Mouse (Mus musculus): Measurements from ENCODE around the gene Ccdc71.

The Ccdc71 gene

DNA sequence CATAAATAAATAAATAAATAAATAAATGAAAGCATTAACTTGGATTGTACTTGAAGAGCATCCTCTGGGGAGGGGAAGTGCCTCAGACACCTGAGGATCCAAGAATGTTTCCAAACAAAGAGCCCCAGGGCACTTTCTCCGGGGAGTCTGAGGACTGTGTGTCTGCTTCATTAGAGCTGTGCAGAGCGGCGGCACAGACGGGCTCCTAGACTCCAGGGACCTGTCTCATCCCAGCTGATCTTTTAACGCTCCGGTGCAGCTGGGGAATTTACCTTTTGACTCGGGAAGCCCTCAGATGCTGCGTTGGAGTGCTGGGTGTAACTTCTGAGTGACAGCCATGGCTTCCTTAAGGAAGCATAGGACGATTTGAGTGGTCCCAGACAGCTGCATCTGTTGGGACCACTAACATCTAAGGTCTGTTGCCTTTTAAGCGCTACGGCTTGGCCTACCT is 879 bp downstream of the Ccdc71 start, which contains the start of gene Klhdc8b:
TSS of gene Klhdc8b (minus strand) at position 401 of the 451 bp plus-strand sequence.
- peak; percentile 32 for DNase-seq

DNA sequence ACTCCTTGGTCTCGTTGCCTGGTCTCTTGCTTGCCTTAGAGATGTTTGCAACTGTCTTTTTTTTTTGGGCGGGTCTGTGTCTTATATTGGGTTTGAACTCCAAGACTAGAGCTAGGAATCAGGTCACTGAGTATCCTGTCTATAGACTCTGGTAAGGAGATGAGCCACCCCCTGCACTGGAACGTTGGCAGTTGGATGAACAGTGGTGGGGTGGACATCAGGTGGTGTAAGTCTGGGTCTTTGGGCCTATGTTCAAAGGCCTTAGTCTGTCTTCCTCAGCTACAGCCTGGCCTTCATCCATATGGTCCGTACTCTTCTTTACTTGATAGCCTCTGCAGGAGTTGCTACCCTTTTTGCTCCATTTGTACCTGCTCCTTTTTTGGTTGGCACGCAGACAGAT is 1.3 kb downstream of the Ccdc71 start:
- no peak for DNase-seq

DNA sequence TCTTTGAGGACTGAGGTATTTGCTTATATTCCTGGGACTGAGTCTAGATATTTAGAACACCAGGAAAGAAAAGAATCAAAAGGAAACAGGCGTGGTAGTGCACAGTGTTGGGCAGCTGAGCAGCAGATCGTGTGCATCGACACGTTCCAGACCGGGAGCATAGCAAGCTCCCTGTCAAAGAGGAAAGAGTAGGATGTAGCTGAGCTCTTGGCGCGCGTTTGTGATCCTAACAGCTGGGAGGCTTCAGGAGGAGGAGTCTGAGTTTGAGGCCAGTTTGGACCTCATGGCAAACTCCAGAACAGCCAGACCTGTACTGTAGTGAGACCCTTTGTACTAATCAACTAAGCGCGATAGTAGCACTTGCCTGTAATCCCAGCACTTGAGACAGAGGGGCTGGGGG is 1.9 kb downstream of the Ccdc71 start:
- no peak for DNase-seq

DNA sequence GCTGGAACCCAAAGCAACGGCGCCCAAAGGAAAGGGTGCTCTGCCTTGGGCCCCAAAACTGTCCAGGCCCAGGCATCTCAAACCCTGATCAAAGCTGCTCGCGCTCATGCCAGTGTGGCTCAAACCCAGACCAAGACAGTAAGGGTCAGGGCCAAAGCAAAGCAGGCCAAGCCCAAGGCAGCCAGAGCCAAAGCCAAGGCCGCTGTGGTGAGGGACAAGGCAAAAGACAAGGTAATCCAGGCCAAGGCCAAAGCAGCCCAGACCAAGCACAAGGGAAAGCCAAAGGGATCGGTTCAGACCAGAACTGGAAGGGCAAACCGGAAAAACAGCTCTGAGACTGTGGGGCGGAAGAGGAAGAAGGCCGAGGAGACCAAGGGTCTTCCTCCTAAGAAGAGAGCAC is 3.4 kb downstream of the Ccdc71 start:
- DNase-seq: no peak

DNA sequence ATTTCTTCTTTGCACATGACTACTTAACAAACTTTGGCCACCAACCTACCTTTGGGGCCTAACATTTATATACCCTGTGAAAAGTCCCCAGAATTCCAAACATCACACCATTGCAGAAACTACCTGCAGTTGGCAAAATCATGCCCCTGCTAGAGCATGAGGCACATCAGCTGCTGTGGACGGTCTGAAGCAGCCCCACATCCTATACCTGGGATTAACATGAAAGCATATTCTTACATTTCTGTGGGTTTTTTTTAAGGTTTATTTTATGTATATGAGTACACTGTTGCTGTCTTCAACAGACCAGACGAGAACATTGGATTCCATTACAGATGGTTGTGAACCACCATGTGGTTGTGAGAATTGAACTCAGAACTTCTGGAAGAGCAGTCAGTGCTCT is 5.9 kb downstream of the Ccdc71 start:
- DNase-seq: no peak

DNA sequence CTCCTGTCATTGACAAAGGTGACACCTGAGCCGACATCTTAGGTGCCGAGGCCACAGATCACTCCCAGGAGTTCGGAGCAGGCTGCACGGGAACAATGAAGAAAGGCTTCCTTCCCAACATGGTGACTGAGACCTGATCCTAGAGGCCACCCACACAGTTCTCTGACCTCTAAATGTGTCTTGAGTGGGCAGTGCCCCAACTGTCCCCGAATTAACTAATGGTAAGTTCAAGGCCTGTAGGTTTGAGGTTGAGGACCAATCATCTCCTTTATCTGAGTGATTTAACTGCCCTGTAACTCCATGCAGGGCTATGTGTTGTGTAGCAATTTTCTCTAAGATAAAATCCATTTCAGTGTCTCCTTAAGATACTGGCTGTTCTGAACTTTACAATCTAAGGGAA is 9.1 kb downstream of the Ccdc71 start:
- no peak for DNase-seq

DNA sequence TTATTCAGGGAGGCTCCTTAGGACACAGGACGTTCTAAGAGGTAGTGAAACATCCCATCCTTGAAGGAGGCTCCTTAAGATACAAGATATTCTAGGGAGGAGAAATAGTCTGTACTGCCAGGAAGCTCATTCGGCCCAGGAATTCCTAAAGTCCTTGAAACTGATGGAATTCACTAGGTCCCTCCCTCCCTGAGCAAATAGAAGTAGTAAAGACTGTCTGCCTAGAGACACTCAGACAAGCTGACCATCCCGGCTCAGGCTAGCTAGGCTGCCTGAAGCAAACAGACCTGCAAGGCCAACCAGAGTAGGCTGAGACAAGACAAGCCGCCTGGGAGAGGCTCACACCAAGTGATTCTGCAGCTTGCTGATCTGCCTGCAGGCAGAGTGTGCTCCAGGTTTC is 9.5 kb downstream of the Ccdc71 start:
- no peak for DNase-seq

DNA sequence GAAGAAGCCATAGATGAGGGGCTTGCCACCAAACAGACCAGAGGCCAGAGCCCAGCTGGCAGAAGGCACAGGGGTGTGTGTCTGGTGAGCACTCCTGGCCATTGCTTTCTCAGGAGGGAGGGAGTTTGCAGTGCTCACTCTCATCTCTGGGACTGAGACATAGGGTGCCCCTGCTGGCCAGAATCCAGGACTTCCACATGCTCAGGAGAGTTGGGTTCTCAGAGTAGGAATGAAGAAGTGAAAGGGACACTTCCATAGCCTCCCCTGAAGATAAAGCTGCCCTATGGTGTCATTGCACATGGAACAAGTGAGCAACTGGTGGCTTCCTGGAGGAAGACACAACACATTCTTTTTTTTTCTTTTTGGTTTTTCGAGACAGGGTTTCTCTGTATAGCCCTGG is 14.2 kb downstream of the Ccdc71 start:
- no peak for DNase-seq

DNA sequence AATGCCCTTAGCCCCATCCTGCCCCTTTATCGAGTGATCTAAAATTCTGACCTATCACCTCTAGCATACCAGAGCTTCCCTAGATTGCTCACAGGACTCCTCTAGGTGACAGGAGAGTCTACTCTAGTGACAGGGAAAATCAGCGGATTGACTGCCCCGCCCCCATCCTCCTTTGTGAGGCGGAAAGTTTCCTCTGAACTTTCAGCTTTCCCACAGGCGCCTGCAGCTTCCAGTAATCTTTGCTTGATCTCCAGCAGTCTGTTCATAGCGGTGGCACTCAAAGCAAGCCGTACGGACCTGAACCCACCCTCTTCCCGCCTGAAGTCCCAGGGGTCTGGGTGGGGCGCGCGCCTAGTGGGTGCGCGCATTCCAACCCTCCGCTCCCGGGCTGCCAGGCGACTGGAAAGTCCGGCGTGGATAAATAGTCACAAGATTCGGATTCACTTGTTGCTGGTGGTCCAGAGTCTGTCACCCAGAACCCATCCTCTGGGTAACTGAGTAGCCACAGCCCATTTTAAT is 18.4 kb downstream of the Ccdc71 start:
- DNase-seq: peak; percentile 81

DNA sequence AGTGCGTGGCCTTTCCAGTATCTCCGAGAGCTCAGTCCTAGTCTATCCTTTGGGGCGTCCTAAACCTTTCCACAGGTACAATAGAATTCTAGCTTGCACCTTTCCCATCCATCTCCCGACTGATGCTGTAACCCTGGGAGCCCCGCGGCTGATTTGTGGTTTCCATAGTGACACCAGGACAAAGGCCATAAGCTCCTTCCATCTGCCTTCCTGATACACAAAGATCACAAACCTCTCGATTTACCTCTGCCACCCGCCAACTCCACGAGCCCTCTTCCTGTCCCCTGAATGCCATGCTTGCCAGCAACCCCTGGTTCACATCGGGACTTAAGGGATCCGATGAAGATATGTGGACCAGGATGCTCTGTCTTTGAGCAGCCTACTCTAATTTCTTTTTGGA is 18.9 kb downstream of the Ccdc71 start:
- DNase-seq: peak; percentile 27

DNA sequence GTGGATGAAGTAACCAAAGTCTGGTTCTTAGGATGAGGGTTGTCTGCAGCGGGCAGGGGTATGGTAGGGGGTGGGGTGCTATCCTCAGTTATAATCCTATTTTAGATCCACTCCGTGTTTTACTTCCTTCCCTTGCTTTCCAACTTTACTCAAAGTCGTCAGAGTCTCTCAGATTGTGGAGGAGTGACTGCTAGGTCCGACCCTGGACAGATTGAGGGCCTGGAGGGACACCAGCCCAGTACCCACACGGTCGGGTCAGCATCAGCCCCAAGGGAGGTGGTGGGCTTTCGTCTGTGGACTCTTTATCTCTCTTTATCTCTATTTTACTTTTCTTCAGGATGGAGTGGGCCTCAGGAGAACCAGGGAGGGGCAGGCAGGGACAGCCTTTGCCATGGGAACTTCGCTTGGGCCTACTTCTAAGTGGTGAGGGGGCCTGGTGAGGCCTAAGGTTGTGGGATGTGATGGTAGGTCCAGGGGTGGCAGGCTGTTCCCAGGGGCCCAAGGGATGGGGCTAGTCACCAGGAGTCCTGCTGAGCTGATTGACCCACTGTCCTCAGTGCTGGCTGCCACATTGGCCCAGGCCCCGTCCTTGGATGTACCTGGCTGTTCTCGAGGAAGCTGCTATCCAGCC is 19.5 kb downstream of the Ccdc71 start, which contains the start of gene Lamb2:
TSS of gene Lamb2 (plus strand) at position 16 of the 631 bp plus-strand sequence.
- peak; percentile 74 for DNase-seq

DNA sequence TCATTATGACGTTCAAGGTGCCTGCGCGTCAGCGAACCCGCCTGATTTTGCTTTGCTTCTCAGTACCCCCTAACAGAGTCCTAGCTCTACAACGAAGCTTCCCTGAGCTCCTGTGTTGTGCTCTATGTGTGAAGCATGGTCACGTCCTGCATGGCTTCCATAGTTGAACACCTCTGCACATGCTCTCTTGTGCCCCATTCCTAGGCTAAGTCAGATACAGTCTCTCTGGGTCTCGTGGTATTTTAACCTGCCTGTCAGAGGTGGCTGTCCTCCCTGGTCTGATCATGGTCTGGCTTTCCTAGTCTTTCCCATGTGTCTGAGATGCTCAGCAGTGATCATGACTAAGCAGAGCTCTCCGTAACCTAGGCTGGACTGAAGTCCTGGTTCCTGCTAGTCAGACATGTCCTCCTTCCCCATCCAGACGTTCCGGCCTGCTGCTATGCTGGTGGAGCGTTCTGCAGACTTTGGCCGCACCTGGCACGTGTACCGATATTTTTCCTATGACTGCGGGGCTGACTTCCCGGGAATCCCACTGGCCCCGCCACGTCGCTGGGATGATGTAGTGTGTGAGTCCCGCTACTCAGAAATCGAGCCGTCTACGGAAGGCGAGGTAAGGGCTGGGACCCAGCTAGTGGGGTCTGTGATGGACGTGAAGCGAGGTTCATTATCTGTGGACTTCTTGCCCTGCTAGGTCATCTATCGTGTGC is 20.6 kb downstream of the Ccdc71 start:
- no peak for DNase-seq

DNA sequence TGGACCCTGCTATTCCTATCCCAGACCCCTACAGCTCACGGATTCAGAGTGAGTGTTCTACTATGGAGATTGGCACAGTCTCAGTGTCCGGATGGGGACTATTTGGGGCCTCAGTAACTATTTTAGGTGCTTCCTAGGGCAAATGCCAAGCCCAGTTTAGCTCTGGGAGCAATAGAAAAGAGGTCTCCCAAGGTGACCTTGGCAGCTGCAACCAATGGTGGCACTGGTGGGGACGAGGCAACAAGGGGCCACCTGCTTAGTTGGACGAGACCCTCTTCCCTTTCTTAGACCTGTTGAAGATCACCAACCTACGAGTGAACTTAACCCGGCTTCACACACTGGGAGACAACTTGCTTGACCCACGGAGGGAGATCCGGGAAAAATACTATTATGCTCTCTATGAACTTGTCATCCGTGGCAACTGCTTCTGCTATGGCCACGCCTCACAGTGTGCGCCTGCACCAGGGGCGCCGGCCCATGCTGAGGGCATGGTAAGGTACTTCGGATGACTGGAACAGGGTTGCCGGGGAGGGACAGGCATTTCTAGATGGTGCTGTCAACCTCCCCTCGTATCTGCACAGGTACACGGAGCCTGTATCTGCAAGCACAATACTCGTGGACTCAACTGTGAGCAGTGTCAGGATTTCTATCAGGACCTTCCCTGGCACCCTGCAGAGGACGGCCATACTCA is 21.3 kb downstream of the Ccdc71 start:
- no peak for DNase-seq

DNA sequence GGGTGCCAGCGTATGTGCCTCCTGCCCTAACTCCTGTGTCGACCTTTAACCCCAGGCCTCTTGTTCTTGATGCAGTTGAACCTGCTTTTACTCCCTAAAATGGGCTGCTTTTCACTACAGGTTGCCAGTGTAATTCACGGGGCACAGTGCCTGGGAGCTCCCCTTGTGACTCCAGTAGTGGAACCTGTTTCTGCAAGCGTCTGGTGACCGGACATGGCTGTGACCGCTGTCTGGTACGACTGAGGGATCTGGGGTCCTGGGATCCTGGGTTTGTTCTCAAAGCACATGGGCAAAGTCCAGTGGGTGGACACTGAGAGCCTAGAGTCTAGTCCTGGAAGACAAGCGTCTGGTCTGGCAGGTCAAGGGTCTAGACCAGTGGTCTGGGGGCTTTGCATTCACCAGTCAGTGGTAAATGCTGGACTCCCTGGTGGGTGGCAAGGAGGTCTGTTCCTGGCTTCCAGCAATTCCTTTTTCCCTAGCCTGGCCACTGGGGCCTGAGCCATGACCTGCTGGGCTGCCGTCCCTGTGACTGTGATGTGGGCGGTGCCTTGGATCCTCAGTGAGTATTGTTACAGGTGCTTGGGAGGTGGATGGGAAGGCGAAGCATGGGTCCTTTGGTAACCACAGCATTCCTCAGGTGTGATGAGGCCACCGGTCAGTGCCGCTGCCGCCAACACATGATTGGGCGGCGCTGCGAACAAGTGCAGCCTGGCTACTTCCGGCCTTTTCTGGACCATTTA is 22.9 kb downstream of the Ccdc71 start:
- no peak for DNase-seq

DNA sequence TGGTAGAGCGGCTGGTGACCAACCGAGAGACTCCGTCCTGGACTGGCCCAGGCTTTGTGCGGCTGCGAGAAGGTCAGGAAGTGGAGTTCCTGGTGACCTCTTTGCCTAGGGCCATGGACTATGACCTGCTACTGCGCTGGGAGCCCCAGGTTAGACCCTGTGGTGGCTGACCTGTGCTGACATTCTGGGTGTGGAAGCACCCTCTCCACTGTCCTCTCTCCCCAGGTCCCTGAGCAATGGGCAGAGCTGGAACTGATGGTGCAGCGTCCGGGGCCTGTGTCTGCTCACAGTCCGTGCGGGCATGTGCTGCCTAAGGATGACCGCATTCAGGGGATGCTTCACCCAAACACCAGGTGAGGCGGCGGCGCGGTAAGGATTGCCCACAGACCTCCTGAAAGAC is 23.7 kb downstream of the Ccdc71 start:
- no peak for DNase-seq

DNA sequence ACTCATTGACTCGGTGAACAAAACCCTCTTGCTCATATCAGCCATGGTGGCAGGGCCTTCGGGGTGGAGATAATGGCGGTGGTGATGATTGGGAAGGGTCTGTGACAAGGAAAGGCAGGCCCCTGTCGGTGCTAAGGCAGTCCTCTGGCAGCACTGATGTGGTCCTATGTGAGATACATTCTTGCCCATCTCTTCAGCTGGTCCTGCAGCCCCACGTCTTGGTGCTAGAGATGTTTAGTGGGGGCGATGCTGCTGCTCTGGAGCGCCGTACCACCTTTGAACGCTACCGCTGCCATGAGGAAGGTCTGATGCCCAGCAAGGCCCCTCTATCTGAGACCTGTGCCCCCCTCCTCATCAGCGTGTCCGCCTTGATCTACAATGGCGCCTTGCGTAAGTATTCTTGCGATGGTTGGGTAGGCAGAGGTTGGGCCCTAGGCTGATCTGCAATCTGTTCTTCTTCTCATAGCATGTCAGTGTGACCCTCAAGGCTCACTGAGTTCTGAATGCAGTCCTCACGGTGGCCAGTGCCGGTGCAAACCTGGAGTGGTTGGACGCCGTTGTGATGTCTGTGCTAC is 25.1 kb downstream of the Ccdc71 start:
- no peak for DNase-seq

DNA sequence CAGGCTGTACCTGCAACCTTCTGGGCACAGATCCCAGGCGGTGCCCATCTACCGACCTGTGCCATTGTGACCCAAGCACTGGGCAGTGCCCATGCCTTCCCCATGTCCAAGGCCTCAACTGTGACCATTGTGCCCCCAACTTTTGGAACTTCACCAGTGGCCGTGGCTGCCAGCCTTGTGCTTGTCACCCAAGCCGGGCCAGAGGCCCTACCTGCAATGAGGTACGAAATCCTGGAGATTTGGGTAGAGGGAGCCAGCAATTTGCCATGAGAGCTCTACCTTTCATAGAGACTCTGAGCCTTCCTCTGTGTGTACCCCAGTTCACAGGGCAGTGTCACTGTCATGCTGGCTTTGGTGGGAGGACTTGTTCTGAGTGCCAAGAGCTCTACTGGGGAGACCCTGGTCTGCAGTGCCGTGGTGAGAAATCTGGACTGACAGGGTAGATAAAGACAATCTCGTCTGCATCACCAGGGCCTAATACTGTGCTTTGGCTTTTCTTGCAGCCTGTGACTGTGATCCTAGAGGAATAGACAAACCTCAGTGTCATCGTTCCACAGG is 26.7 kb downstream of the Ccdc71 start:
- no peak for DNase-seq

DNA sequence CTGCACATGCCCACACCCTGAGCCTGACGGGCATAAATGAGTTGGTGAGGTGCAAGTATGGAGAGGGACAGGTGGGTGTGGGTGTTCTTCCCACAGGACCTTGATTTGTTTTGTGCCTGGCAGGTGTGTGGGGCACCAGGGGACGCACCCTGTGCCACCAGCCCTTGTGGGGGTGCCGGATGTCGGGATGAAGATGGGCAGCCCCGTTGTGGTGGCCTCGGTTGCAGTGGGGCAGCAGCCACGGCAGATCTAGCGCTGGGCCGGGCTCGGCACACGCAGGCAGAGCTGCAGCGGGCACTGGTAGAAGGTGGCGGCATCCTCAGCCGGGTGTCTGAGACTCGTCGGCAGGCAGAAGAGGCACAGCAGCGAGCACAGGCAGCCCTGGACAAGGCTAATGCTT is 28.1 kb downstream of the Ccdc71 start:
- no peak for DNase-seq

DNA sequence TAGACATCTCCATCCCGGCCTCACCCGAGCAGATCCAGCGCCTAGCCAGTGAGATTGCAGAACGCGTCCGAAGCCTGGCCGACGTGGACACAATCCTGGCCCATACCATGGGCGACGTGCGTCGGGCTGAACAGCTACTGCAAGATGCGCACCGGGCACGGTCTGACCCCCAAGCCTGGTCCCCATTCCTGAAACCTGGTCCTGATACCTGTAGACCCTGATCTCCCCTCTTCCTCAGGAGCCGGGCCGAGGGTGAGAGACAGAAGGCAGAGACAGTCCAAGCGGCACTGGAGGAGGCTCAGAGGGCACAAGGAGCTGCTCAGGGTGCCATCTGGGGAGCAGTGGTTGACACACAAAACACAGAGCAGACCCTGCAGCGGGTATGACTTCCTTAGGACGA is 28.9 kb downstream of the Ccdc71 start:
- DNase-seq: no peak

DNA sequence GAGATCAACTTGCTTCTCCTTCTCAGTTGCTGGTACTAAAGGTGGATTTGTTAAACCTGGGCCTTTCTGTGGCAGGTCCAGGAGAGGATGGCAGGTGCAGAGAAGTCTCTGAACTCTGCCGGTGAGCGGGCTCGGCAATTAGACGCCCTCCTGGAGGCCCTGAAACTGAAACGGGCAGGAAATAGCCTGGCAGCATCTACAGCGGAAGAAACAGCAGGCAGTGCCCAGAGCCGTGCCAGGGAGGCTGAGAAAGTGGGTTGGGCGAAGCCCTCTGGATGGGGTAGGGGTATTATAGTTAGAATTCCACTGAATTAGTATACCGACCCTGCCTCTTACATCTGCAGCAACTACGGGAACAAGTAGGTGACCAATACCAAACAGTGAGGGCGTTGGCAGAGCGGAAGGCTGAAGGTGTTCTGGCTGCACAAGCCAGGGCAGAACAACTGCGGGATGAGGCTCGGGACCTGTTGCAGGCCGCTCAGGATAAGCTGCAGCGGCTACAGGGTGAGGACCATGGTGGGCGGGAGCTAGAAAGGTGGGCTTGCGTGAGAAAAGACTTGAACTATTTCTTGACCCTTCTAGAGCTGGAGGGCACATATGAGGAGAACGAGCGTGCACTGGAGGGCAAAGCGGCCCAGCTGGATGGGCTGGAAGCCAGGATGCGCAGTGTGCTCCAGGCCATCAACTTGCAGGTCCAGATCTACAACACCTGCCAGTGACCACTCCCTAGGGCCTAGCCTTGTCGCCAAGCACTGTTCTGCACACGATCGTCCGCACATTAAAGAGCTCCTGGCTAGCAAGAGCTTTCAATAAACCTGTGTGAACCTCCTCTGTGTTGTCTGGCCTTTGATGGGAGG is 29.6 kb downstream of the Ccdc71 start:
- peak; percentile 25 for DNase-seq

DNA sequence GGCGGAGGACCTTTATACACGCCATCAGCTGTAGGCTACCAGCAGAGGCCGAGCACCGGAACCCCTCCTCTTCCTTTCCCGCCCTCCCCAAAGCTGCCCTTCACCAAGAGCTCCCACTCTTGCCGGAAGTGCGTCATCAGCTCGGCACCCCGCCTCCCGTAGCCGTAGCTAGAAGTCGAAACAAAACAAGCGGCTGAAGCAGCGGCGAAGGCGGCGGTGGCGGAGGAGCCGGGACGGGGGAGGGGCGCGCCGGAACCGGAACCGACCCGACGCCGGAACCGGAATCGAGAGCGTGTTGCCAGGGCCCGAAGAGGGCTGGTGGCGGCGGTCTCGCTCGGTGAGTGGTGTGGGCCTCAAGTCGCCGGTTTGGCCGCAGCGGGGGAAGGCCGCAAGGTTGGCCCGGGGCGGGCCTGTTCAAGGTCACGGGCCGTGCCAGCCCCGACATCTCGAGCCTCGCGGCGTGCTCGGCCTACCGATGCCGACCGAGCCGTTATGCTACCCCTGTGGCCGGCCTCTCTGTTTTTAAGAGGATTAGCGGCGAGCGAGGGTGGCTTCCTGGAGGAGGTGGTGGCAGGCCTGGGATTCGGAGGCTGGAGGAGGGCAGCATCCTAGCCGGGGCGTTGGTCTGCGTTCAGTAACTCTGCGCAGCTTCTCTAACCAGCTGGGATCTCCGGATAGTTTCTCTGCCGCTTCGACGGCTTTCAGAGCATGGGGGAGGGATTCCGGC is 30.4 kb downstream of the Ccdc71 start, which contains the start of gene Usp19:
TSS of gene Usp19 (plus strand) at position 44 of the 727 bp plus-strand sequence.
- DNase-seq: peak; percentile 98

Data from kidney, adult 9 months (tissue).